Mouse (Mus musculus) A20 (cell line): ENCODE measurements around the gene Abi3.

Source experiments
- DNase-seq: peaks from one replicate; pipeline ENCODE4 v3.0.0-alpha.2; 2011; ENCODE audit warnings: low read depth, low spot score

The Abi3 gene

DNA sequence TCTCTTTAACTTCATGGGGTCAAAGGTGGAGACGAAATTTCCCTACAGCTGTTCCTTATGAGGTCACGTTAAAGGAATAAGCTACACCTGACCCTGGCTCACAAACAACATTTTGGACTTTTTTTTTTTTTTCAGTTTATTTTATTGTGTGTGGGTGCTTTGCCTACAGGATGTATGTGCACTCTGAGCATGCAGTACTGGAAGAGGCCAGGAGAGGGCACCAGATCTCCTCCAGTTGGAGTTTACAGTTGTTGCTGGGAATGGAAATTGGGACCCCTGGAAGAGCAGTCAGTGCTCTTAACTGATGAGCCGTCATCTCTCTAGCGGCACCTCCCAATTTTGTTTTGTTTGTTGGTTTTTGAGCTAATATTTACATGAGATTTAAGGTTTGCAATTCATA, 56.6 kb downstream of the Abi3 start:
- peak; percentile 25 for DNase-seq

- no peak for DNase-seq
These were observed 58.3 kb downstream of the Abi3 start for GRCm38 (mm10) chr11:95783958-95784357.

- DNase-seq = no peak
These were observed 58.8 kb downstream of the Abi3 start for GRCm38 (mm10) chr11:95783457-95783856.

DNA sequence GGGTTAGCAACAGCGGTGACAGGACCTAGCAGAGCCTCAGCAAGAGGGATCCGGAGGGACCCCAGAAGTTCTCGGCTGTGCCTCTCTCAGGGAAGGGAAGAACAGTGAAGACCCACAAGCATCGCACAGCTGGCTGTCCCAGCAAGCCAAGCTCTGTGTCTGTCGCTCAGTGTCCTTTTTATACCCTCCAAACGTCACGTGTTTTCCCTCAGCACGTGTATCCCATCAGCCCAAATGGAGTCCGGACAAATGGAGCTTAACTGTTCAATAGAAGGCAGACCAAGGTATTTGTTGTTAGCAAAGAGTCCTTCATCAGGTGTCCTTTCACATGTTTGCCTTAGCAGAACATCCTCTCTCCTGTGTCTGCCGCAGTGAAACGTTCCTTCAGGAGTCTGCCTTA, 60.7 kb downstream of the Abi3 start:
- no peak for DNase-seq

DNA sequence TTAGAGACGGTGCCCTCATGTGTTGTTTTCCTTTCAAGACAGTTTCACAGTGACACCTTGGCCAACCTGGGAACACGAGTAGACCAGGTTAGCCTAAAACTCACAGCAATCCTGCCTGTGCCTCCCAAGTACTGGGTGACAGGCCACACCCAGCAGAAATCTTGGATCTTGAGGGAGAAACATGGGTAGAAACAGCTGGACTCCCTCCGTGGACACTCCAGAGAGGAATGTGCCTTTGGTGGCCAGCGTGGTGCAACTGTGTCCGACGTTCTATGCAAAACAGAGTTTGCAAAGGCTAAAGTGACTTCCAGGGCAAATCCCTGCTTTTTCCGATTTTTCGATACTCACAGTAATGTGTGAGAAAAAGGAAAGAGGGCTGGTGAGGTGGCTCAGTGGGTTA, 61.8 kb downstream of the Abi3 start:
- DNase-seq = no peak
